Mouse (Mus musculus) heart, adult 2 months (tissue): ENCODE data around the gene Mcm2.

Experiments
- CTCF ChIP-seq: fragments of 200-600 bp; IDR thresholded peaks from 2 replicates; pipeline ENCODE4 v1.8.1; 2022; ENCODE audit warnings: antibody characterized with exemption, mild to moderate bottlenecking, moderate library complexity
- EP300 ChIP-seq: fragments of 200-500 bp; IDR thresholded peaks from 2 replicates; pipeline ENCODE4 v1.6.1; 2011; ENCODE audit warnings: low read depth, low read length, control low read depth; ENCODE audit not compliant: insufficient read depth
- POLR2A ChIP-seq: fragments of 200-500 bp; IDR thresholded peaks from 2 replicates; pipeline ENCODE4 v1.6.1; 2011; ENCODE audit warnings: mild to moderate bottlenecking, low read depth, low read length, control low read depth; ENCODE audit not compliant: insufficient read depth

- TF ChIP-seq POLR2A = no peak
- no peak for TF ChIP-seq CTCF
- TF ChIP-seq EP300 = no peak
These were observed 13.9 kb downstream of the Mcm2 start for GRCm38 (mm10) chr6:88884690-88885089.
